Mouse (Mus musculus) hematopoietic stem cell, adult 5-6 weeks (primary cell): ENCODE results near the gene Xpnpep3. TPM values are rescaled to one million over a fixed set of nuclear protein-coding genes. Genes with fewer than 3 reads are reported as not detected.
A peak's percentile ranks its signal among the peaks of the same experiment; 100 is the strongest.

Experiments
- ATAC-seq, 2 experiments: fragments of 125-278 bp in 1 of 2; replicated peaks in 1 of 2; 2 replicates each; pipeline ENCODE4 v1.8.0; 2016 to 2017; ENCODE audit warnings: inconsistent platforms in 2 of 2, mild to moderate bottlenecking in 2 of 2, moderate number of reproducible peaks in 2 of 2, low read depth in 1 of 2, moderate TSS enrichment in 1 of 2; ENCODE audit not compliant: low FRiP score in 2 of 2, poor library complexity in 2 of 2, severe bottlenecking in 2 of 2, insufficient read depth in 1 of 2, low TSS enrichment in 1 of 2
- total RNA-seq: library from RNA; stranded (forward); fragments of 172-1452, 232-1000 nt; gene quantifications from 2 replicates; pipeline ENCODE4 v1.2.3, GENCODE M21; 2017

Xpnpep3 gene
- 14.6 and 17.1 TPM in 2 replicates for total RNA-seq

- ATAC-seq: peak; percentile 96 to 98
Observed at GRCm38 (mm10) chr15:81399638-81400315, at the start of gene Xpnpep3, which contains the start of gene St13. TSS of gene Xpnpep3 (plus strand) at chr15:81400138. TSS of gene St13 (minus strand) at chr15:81400077.

GRCm38 (mm10) chr15:81350401-81350800, 49.5 kb upstream of the Xpnpep3 start:
- ATAC-seq: no peak

- no peak for ATAC-seq
Observed at GRCm38 (mm10) chr15:81352638-81353037, 47.3 kb upstream of the Xpnpep3 start.

- peak in 1 of 2 experiments; percentile 64; a peak in 1 of 4 replicates for ATAC-seq
Observed at GRCm38 (mm10) chr15:81355146-81355761, 44.7 kb upstream of the Xpnpep3 start.

- ATAC-seq: no peak
Observed at GRCm38 (mm10) chr15:81356946-81357345, 43.0 kb upstream of the Xpnpep3 start.

GRCm38 (mm10) chr15:81358943-81359342, 41.0 kb upstream of the Xpnpep3 start:
- no peak for ATAC-seq

- ATAC-seq: no peak
Observed at GRCm38 (mm10) chr15:81359421-81359820, 40.5 kb upstream of the Xpnpep3 start.

GRCm38 (mm10) chr15:81360345-81361021, 39.5 kb upstream of the Xpnpep3 start, which contains the start of gene Slc25a17:
TSS of gene Slc25a17 (minus strand) at chr15:81360812.
- ATAC-seq: peak; percentile 100

GRCm38 (mm10) chr15:81361022-81361404, 38.9 kb upstream of the Xpnpep3 start:
- ATAC-seq: peak; percentile 56 to 57; a peak in 3 of 4 replicates

GRCm38 (mm10) chr15:81361417-81362015, 38.4 kb upstream of the Xpnpep3 start:
- ATAC-seq: no peak

- no peak for ATAC-seq
Observed at GRCm38 (mm10) chr15:81362501-81362900, 37.4 kb upstream of the Xpnpep3 start.

- no peak for ATAC-seq
Observed at GRCm38 (mm10) chr15:81364271-81364670, 35.7 kb upstream of the Xpnpep3 start.

- ATAC-seq: no peak
Observed at GRCm38 (mm10) chr15:81365246-81365645, 34.7 kb upstream of the Xpnpep3 start.

GRCm38 (mm10) chr15:81366241-81366640, 33.7 kb upstream of the Xpnpep3 start:
- ATAC-seq: no peak

- no peak for ATAC-seq
Observed at GRCm38 (mm10) chr15:81368601-81369000, 31.3 kb upstream of the Xpnpep3 start.

- ATAC-seq: no peak
Observed at GRCm38 (mm10) chr15:81370356-81370755, 29.6 kb upstream of the Xpnpep3 start.

GRCm38 (mm10) chr15:81374621-81375020, 25.3 kb upstream of the Xpnpep3 start:
- ATAC-seq: no peak

- ATAC-seq: no peak
Observed at GRCm38 (mm10) chr15:81378845-81379244, 21.1 kb upstream of the Xpnpep3 start.
